ENCODE assay signal across 8 mouse cellular contexts in the genomic region with DNA sequence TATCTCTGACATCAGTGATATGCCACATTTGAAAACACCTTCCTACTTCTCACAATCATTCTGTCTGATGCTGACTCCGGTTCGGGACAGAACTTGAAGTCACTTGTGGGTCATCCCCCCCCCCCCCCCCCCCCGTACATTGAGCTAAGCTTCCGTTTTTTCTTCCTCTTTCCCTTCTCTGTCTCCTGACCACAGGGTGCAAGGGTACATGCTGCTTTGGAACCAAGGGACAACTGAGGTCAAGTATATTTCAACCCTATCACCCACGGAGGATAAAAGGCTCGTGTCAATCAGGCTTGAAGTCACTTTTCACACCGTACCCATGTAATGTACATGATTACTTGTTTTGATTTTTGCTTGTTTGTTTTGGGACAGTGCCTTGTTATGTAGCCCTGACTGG. TPM values are rescaled to one million over a fixed set of nuclear protein-coding genes. Genes with fewer than 3 reads are reported as not detected.
DNase-seq lines count a peak whose midpoint lies in the region; ATAC-seq and TF ChIP-seq lines count a peak whose summit lies in the region.

No protein-coding gene starts in this region.

- intact Hi-C loops in heart, adult 2 months (cut with DNase I): no loop called here
- intact Hi-C loops in heart, postnatal 10 days (cut with DNase I): no loop called here

- peaks cover 1% of the 10 kb centered on the region; the same call in 1 of the 2 replicates for H3K27me3 ChIP-seq in heart, adult 2 months (ENCODE audit: control insufficient read depth, insufficient read depth, low read length)
- H3K27me3 ChIP-seq in embryonic facial prominence, embryonic 10.5 days (replicated peaks; ENCODE audit: low read depth, poor library complexity, severe bottlenecking): peaks cover 80% of the 10 kb centered on the region
- H3K27me3 ChIP-seq in hindbrain, embryonic 16.5 days (replicated peaks; ENCODE audit: control insufficient read depth, insufficient read depth, low read length): peaks cover 4% of the 10 kb centered on the region; the same call in 1 of the 2 replicates
- H3K27me3 ChIP-seq in midbrain, embryonic 12.5 days: peaks cover 61% of the 10 kb centered on the region

- peaks cover 2% of the 10 kb centered on the region for H3K4me1 ChIP-seq in heart, adult 2 months (ENCODE audit: control insufficient read depth, insufficient read depth, low read length)
- H3K4me1 ChIP-seq in embryonic facial prominence, embryonic 10.5 days: peaks cover 21% of the 10 kb centered on the region
- peaks cover 9% of the 10 kb centered on the region for H3K4me1 ChIP-seq in hindbrain, embryonic 16.5 days (ENCODE audit: control insufficient read depth, insufficient read depth, low read depth, low read length)
- H3K4me1 ChIP-seq in midbrain, embryonic 12.5 days: peaks cover 26% of the 10 kb centered on the region

- no peak for DNase-seq in heart, adult 2 months
- DNase-seq in heart, postnatal 10 days: no peak
- DNase-seq in embryonic facial prominence, embryonic 10.5 days (ENCODE audit: low spot score): no peak
- DNase-seq in cerebellum, postnatal 36 days: no peak
- DNase-seq in kidney, adult 9 months: no peak

- no peaks in the 10 kb centered on the region; the same call in 1 of the 2 replicates for H3K9me3 ChIP-seq in embryonic facial prominence, embryonic 10.5 days
- H3K9me3 ChIP-seq in hindbrain, embryonic 16.5 days (ENCODE audit: control insufficient read depth, low read length): no peaks in the 10 kb centered on the region
- peaks cover 4% of the 10 kb centered on the region; the same call in 1 of the 2 replicates for H3K9me3 ChIP-seq in midbrain, embryonic 12.5 days

- H3K36me3 ChIP-seq in heart, adult 2 months (ENCODE audit: control insufficient read depth, insufficient read depth, low read length): no peaks in the 10 kb centered on the region
- H3K36me3 ChIP-seq in embryonic facial prominence, embryonic 10.5 days (replicated peaks): no peaks in the 10 kb centered on the region
- H3K36me3 ChIP-seq in hindbrain, embryonic 16.5 days (ENCODE audit: control insufficient read depth, insufficient read depth, low read length): no peaks in the 10 kb centered on the region
- no peaks in the 10 kb centered on the region for H3K36me3 ChIP-seq in midbrain, embryonic 12.5 days

- no peak for ATAC-seq in hindbrain, embryonic 16.5 days
- peak; percentile 45 for ATAC-seq in midbrain, embryonic 12.5 days (ENCODE audit: low FRiP score, low read depth)
- no peak for ATAC-seq in erythroblast, adult 5-6 weeks (replicated peaks; ENCODE audit: low FRiP score, poor library complexity, severe bottlenecking)

- no peak for TF ChIP-seq CTCF in heart, adult 2 months (IDR thresholded peaks at IDR 0.05)

- H3K27ac ChIP-seq in heart, adult 2 months: peak overlapping the region; percentile 64
- H3K27ac ChIP-seq in embryonic facial prominence, embryonic 10.5 days (replicated peaks): no peak overlapping the region
- H3K27ac ChIP-seq in hindbrain, embryonic 16.5 days (ENCODE audit: low read depth, low read length): no peak overlapping the region
- H3K27ac ChIP-seq in midbrain, embryonic 12.5 days (replicated peaks): no peak overlapping the region

- peak overlapping the region; percentile 100 for H3K4me2 ChIP-seq in hindbrain, embryonic 16.5 days (ENCODE audit: low read length)
- H3K4me2 ChIP-seq in midbrain, embryonic 12.5 days (replicated peaks): peak overlapping the region; percentile 100

- no peak overlapping the region; the same call in 1 of the 2 replicates for H3K9ac ChIP-seq in heart, adult 2 months (ENCODE audit: low read depth, low read length)
- H3K9ac ChIP-seq in hindbrain, embryonic 16.5 days (ENCODE audit: low read depth, low read length): peak overlapping the region; percentile 73; the same call in 1 of the 2 replicates
- peak overlapping the region; percentile 65 for H3K9ac ChIP-seq in midbrain, embryonic 12.5 days (replicated peaks)

- TF ChIP-seq EP300 in heart, adult 2 months (IDR thresholded peaks at IDR 0.05; ENCODE audit: insufficient read depth, low read depth, low read length): no peak

- TF ChIP-seq POLR2A in heart, adult 2 months (IDR thresholded peaks at IDR 0.05; ENCODE audit: insufficient read depth, low read depth, low read length): no peak

- H3K79me2 ChIP-seq in heart, adult 2 months (replicated peaks; ENCODE audit: control insufficient read depth, insufficient read depth, low read length): no peaks in the 10 kb centered on the region; the same call in 1 of the 2 replicates

- no peak overlapping the region; the same call in none of the 2 replicates for H3K4me3 ChIP-seq in heart, adult 2 months
- H3K4me3 ChIP-seq in embryonic facial prominence, embryonic 10.5 days: peak overlapping the region; percentile 75
- H3K4me3 ChIP-seq in hindbrain, embryonic 16.5 days (ENCODE audit: low read length): peak overlapping the region; percentile 64
- H3K4me3 ChIP-seq in midbrain, embryonic 12.5 days: peak overlapping the region; percentile 58

- WGBS in heart, adult 2 months: 15% methylated on average over 7 of the region's 7 CpGs
- WGBS in embryonic facial prominence, embryonic 10.5 days: 15% methylated on average over 7 of the region's 7 CpGs
- WGBS in hindbrain, embryonic 16.5 days: 20% methylated on average over 7 of the region's 7 CpGs
- 13% methylated on average over 7 of the region's 7 CpGs for WGBS in midbrain, embryonic 12.5 days

RNA-seq across cellular contexts. Expression of gene Intu, which starts 0.2 kb away (rescaled TPM):
- total RNA-seq in heart, adult 2 months (2021): 10 to 100 TPM; 13.7 to 17.1 TPM
- polyA plus RNA-seq in heart, adult 2 months (2012; rRNA removed): 9.6 and 15.3 TPM in 2 replicates
- 10 to 100 TPM in 1 of 2 experiments, 1 to 10 TPM in 1; 7.0 to 10.1 TPM for total RNA-seq in heart, postnatal 10 days (2021)
- polyA plus RNA-seq in embryonic facial prominence, embryonic 10.5 days (2016; fragmentation: Nextera tagmentation; extraction: Ambion mirVana): 6.0 and 6.3 TPM in 2 replicates
- 3.3 and 3.5 TPM in 2 replicates for polyA plus RNA-seq in hindbrain, embryonic 16.5 days (2015; fragmentation: Nextera tagmentation; extraction: Ambion mirVana)
- 5.6 and 6.5 TPM in 2 replicates for polyA plus RNA-seq in midbrain, embryonic 12.5 days (2016; fragmentation: Nextera tagmentation; extraction: Ambion mirVana)
- total RNA-seq in erythroblast, adult 5-6 weeks (2015; ENCODE audit: low replicate concordance): 0.42 and 2.7 TPM in 2 replicates
- total RNA-seq in erythroblast, adult 5-6 weeks (2017; ENCODE audit: low replicate concordance): 0.43 and 0.56 TPM in 2 replicates
